ENCODE assay signal across 10 mouse cellular contexts in the genomic region with DNA sequence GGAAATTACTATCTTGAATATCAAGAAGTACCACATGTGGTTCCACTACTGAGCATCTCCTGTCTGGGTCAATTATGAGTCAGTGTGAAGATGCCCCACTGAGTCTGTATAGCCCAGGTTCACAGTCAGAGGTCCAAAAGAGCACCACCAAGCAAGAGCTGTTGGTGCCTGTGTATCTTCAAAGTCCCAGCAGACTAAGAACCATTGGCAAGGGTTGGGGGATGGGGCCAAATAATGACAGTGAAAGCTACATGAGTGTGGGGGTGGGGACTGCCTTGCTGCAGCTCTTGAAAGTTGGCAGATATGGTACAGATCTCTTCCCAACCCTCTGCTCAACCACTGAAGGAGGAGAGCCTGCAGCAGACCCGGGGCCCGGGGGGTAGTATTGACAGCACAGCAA.
"Had no signal": no experiment of that assay in that cellular context is flagged by ENCODE, and none has a peak within 500 bp of the region (broad histone marks: within the 10 kb centered on the region; RNA-seq: fewer than 3 reads in every experiment).

No protein-coding gene starts in this region.

- ATAC-seq: midbrain, embryonic 15.5 days had no signal

- DNase-seq: kidney, adult 11 months; kidney, adult 9 months; kidney, postnatal 10 days; kidney, postnatal 4 days; lung, postnatal 14 days; retina, postnatal 1 day; right cerebral cortex, postnatal 4 days; spleen, adult 18-20 months; thymus, postnatal 4 days had no signal
